8 mouse cellular contexts compared by ENCODE assay signal in genomic region chr11:106919612-106920550, GRCm38 (mm10). TPM values are rescaled to one million over a fixed set of nuclear protein-coding genes. Genes with fewer than 3 reads are reported as not detected.
DNase-seq lines count a peak whose midpoint lies in the region; ATAC-seq and TF ChIP-seq lines count a peak whose summit lies in the region.

No protein-coding gene starts in this region.

- no peak for TF ChIP-seq EP300 in liver, embryonic 14.5 days (IDR thresholded peaks at IDR 0.05; ENCODE audit: low read depth)

- H3K36me3 ChIP-seq in embryonic facial prominence, embryonic 14.5 days (ENCODE audit: control insufficient read depth, insufficient read depth, low read length): no peaks in the 10 kb centered on the region
- H3K36me3 ChIP-seq in heart, embryonic 10.5 days: no peaks in the 10 kb centered on the region
- H3K36me3 ChIP-seq in kidney, embryonic 15.5 days: no peaks in the 10 kb centered on the region
- H3K36me3 ChIP-seq in liver, embryonic 14.5 days (replicated peaks; ENCODE audit: control insufficient read depth, insufficient read depth, low read depth): no peaks in the 10 kb centered on the region
- H3K36me3 ChIP-seq in stomach, embryonic 16.5 days (ENCODE audit: control insufficient read depth, insufficient read depth, low read length): no peaks in the 10 kb centered on the region

- H3K4me2 ChIP-seq in embryonic facial prominence, embryonic 14.5 days (ENCODE audit: low read depth, low read length): peak overlapping the region; percentile 85
- H3K4me2 ChIP-seq in kidney, embryonic 15.5 days: peak overlapping the region; percentile 73
- peak overlapping the region; percentile 98 for H3K4me2 ChIP-seq in liver, embryonic 14.5 days (ENCODE audit: low read depth)
- H3K4me2 ChIP-seq in stomach, embryonic 16.5 days (ENCODE audit: low read depth, low read length): peak overlapping the region; percentile 68

- DNase-seq in 3T3-L1 (ENCODE audit: low read depth, low spot score): peak; percentile 52
- peak; percentile 43 for DNase-seq in adrenal gland, adult 8-10 months
- DNase-seq in embryonic facial prominence, embryonic 14.5 days (ENCODE audit: low spot score): peak; percentile 78
- DNase-seq in heart, embryonic 10.5 days (ENCODE audit: low spot score): peak; percentile 78
- peak; percentile 12 to 41 (median 17) for DNase-seq in liver, embryonic 14.5 days (ENCODE audit: low read depth in 3 of 3, low spot score in 3 of 3)
- DNase-seq in natural killer cell, adult 2 months (ENCODE audit: low spot score in 2 of 2): peak; percentile 21 to 26

- H3K27ac ChIP-seq in embryonic facial prominence, embryonic 14.5 days (replicated peaks; ENCODE audit: low read depth, low read length): peak overlapping the region; percentile 94
- peak overlapping the region; percentile 99 for H3K27ac ChIP-seq in heart, embryonic 10.5 days
- H3K27ac ChIP-seq in kidney, embryonic 15.5 days: peak overlapping the region; percentile 96
- H3K27ac ChIP-seq in liver, embryonic 14.5 days: peak overlapping the region; percentile 26
- H3K27ac ChIP-seq in stomach, embryonic 16.5 days (ENCODE audit: low read length): peak overlapping the region; percentile 97

- H3K4me3 ChIP-seq in embryonic facial prominence, embryonic 14.5 days (ENCODE audit: low read depth, low read length): peak overlapping the region; percentile 88
- peak overlapping the region; percentile 97 for H3K4me3 ChIP-seq in heart, embryonic 10.5 days
- H3K4me3 ChIP-seq in kidney, embryonic 15.5 days (replicated peaks): peak overlapping the region; percentile 89
- H3K4me3 ChIP-seq in liver, embryonic 14.5 days (ENCODE audit: insufficient read depth in 1 of 2, low read depth in 2 of 2, low read length in 2 of 2): peak overlapping the region; percentile 81 to 96
- peak overlapping the region; percentile 95 for H3K4me3 ChIP-seq in stomach, embryonic 16.5 days (replicated peaks; ENCODE audit: low read length)

- WGBS in embryonic facial prominence, embryonic 14.5 days: 0% methylated on average over 39 of the region's 87 CpGs
- 2% methylated on average over 72 of the region's 87 CpGs for WGBS in heart, embryonic 10.5 days
- under 1% methylated on average over 70 of the region's 87 CpGs for WGBS in kidney, embryonic 15.5 days
- under 1% methylated on average over 66 of the region's 87 CpGs for WGBS in liver, embryonic 14.5 days (ENCODE audit: insufficient replicate concordance)
- under 1% methylated on average over 62 of the region's 87 CpGs for WGBS in stomach, embryonic 16.5 days

- H3K27me3 ChIP-seq in embryonic facial prominence, embryonic 14.5 days (replicated peaks; ENCODE audit: control insufficient read depth, insufficient read depth, low read length): no peaks in the 10 kb centered on the region
- no peaks in the 10 kb centered on the region for H3K27me3 ChIP-seq in heart, embryonic 10.5 days (ENCODE audit: insufficient read depth, poor library complexity, severe bottlenecking)
- H3K27me3 ChIP-seq in kidney, embryonic 15.5 days: no peaks in the 10 kb centered on the region
- no peaks in the 10 kb centered on the region for H3K27me3 ChIP-seq in liver, embryonic 14.5 days (ENCODE audit: control insufficient read depth, insufficient read depth, low read length)
- no peaks in the 10 kb centered on the region for H3K27me3 ChIP-seq in stomach, embryonic 16.5 days (ENCODE audit: control insufficient read depth, insufficient read depth, low read length)

- peak; percentile 83 for ATAC-seq in embryonic facial prominence, embryonic 14.5 days (ENCODE audit: low read depth)
- peak; percentile 89 for ATAC-seq in kidney, embryonic 15.5 days (replicated peaks; ENCODE audit: low FRiP score)
- peak; percentile 73 for ATAC-seq in liver, embryonic 14.5 days (ENCODE audit: insufficient read depth)
- ATAC-seq in stomach, embryonic 16.5 days (ENCODE audit: insufficient read depth, low FRiP score): peak; percentile 82

- H3K9ac ChIP-seq in embryonic facial prominence, embryonic 14.5 days (ENCODE audit: low read depth, low read length): peak overlapping the region; percentile 94
- peak overlapping the region; percentile 98 for H3K9ac ChIP-seq in kidney, embryonic 15.5 days
- H3K9ac ChIP-seq in liver, embryonic 14.5 days (replicated peaks): peak overlapping the region; percentile 78
- peak overlapping the region; percentile 97 for H3K9ac ChIP-seq in stomach, embryonic 16.5 days (ENCODE audit: low read length)

- peaks cover 18% of the 10 kb centered on the region for H3K4me1 ChIP-seq in embryonic facial prominence, embryonic 14.5 days (ENCODE audit: control insufficient read depth, insufficient read depth, low read length)
- H3K4me1 ChIP-seq in heart, embryonic 10.5 days: peaks cover 24% of the 10 kb centered on the region
- H3K4me1 ChIP-seq in kidney, embryonic 15.5 days: peaks cover 25% of the 10 kb centered on the region
- peaks cover 8 to 16% of the 10 kb centered on the region in 2 experiments; a peak in 3 of 4 replicates for H3K4me1 ChIP-seq in liver, embryonic 14.5 days (replicated peaks; ENCODE audit: control insufficient read depth in 2 of 2, insufficient read depth in 2 of 2, low read length in 1 of 2)
- H3K4me1 ChIP-seq in stomach, embryonic 16.5 days (ENCODE audit: control insufficient read depth, insufficient read depth, low read length): peaks cover 12% of the 10 kb centered on the region

- H3K9me3 ChIP-seq in embryonic facial prominence, embryonic 14.5 days (ENCODE audit: control insufficient read depth, low read length): no peaks in the 10 kb centered on the region
- no peaks in the 10 kb centered on the region for H3K9me3 ChIP-seq in heart, embryonic 10.5 days
- H3K9me3 ChIP-seq in kidney, embryonic 15.5 days (replicated peaks): no peaks in the 10 kb centered on the region
- no peaks in the 10 kb centered on the region for H3K9me3 ChIP-seq in liver, embryonic 14.5 days (ENCODE audit: control insufficient read depth, low read length)
- H3K9me3 ChIP-seq in stomach, embryonic 16.5 days (replicated peaks; ENCODE audit: control insufficient read depth, low read length): no peaks in the 10 kb centered on the region

- TF ChIP-seq CTCF in liver, embryonic 14.5 days (IDR thresholded peaks at IDR 0.05; ENCODE audit: low read depth): no peak

RNA-seq across cellular contexts. Expression of gene Smurf2, which starts 0.6 kb away (rescaled TPM):
- total RNA-seq in adrenal gland, adult 8-10 months (2022): 10 to 100 TPM; 27.3 to 39.8 (median 36.8) TPM
- 18.1 and 20.7 TPM in 2 replicates for polyA plus RNA-seq in embryonic facial prominence, embryonic 14.5 days (2014; fragmentation: Nextera tagmentation; extraction: Ambion mirVana)
- 9.1 and 11.4 TPM in 2 replicates for polyA plus RNA-seq in heart, embryonic 10.5 days (2016; fragmentation: Nextera tagmentation; extraction: Ambion mirVana)
- 12.8 and 13.7 TPM in 2 replicates for polyA plus RNA-seq in kidney, embryonic 15.5 days (2015; fragmentation: Nextera tagmentation; extraction: Ambion mirVana)
- 2.6 and 3.2 TPM in 2 replicates for polyA plus RNA-seq in liver, embryonic 14.5 days (2012; rRNA removed)
- polyA plus RNA-seq in liver, embryonic 14.5 days (2014; fragmentation: Nextera tagmentation; extraction: Ambion mirVana): 3.8 and 4.0 TPM in 2 replicates
- polyA plus RNA-seq in stomach, embryonic 16.5 days (2015; fragmentation: Nextera tagmentation; extraction: Ambion mirVana): 11.4 and 14.2 TPM in 2 replicates

Comparison
In these comparisons a context has a peak if more than half of its experiments do, and no peak if none do; other contexts are left out.
1. Peak in every context shown above with its lines: DNase-seq, ATAC-seq, H3K4me3 ChIP-seq and H3K27ac ChIP-seq.
2. DNase-seq: peak in every context shown above with its lines; median percentile 78 in embryonic facial prominence, embryonic 14.5 days; 78 in heart, embryonic 10.5 days; 52 in 3T3-L1; 43 in adrenal gland, adult 8-10 months; 24 in natural killer cell, adult 2 months; 17 in liver, embryonic 14.5 days.
3. H3K27ac ChIP-seq: peak in every context shown above with its lines; median percentile 99 in heart, embryonic 10.5 days; 97 in stomach, embryonic 16.5 days; 96 in kidney, embryonic 15.5 days; 94 in embryonic facial prominence, embryonic 14.5 days; 26 in liver, embryonic 14.5 days.